Comparison of ENCODE assay signal across 8 mouse cellular contexts in genomic region chr14:25832301-25832700, GRCm38 (mm10). TPM values are rescaled to one million over a fixed set of nuclear protein-coding genes. Genes with fewer than 3 reads are reported as not detected.
DNase-seq lines count a peak whose midpoint lies in the region; ATAC-seq lines count a peak whose summit lies in the region.

No protein-coding gene starts in this region.

- no peaks in the 10 kb centered on the region for H3K27me3 ChIP-seq in kidney, embryonic 14.5 days (ENCODE audit: control insufficient read depth, insufficient read depth, low read length)
- no peaks in the 10 kb centered on the region; the same call in 1 of the 2 replicates for H3K27me3 ChIP-seq in limb, embryonic 15.5 days

- DNase-seq in B cell, adult 2 months, result peak; percentile 74 to 77
- peak; percentile 88 for DNase-seq in ZHBTc4 (ENCODE audit: low read depth, low spot score)
- DNase-seq in embryo, embryonic 10 days (ENCODE audit: low spot score), result peak; percentile 83
- peak; percentile 95 for DNase-seq in heart, adult 11 months
- DNase-seq in neural tube, embryonic 10.5 days (ENCODE audit: extremely low spot score, low spot score), result peak; percentile 63
- DNase-seq in testis, postnatal 10 days (ENCODE audit: low spot score), result peak; percentile 79

- 8% methylated on average over 14 of the region's 14 CpGs for WGBS in kidney, embryonic 14.5 days
- WGBS in limb, embryonic 15.5 days, result 9% methylated on average over 14 of the region's 14 CpGs

- H3K4me3 ChIP-seq in kidney, embryonic 14.5 days (ENCODE audit: low read length), result no peak overlapping the region
- no peak overlapping the region for H3K4me3 ChIP-seq in limb, embryonic 15.5 days

- ATAC-seq in kidney, embryonic 14.5 days (ENCODE audit: low FRiP score, low TSS enrichment), result peak; percentile 65
- ATAC-seq in limb, embryonic 15.5 days (ENCODE audit: insufficient number of reproducible peaks, low FRiP score, low TSS enrichment, low read depth), result peak; percentile 71; the same call in 1 of the 2 replicates

- no peak overlapping the region for H3K9ac ChIP-seq in kidney, embryonic 14.5 days (ENCODE audit: low read depth, low read length)
- no peak overlapping the region for H3K9ac ChIP-seq in limb, embryonic 15.5 days

- H3K4me1 ChIP-seq in kidney, embryonic 14.5 days (ENCODE audit: control insufficient read depth, insufficient read depth, low read length), result no peaks in the 10 kb centered on the region
- peaks cover 3% of the 10 kb centered on the region; the same call in 1 of the 2 replicates for H3K4me1 ChIP-seq in limb, embryonic 15.5 days

- H3K4me2 ChIP-seq in kidney, embryonic 14.5 days (replicated peaks; ENCODE audit: low read depth, low read length), result no peak overlapping the region
- no peak overlapping the region for H3K4me2 ChIP-seq in limb, embryonic 15.5 days

- H3K9me3 ChIP-seq in kidney, embryonic 14.5 days (ENCODE audit: control insufficient read depth, low read length), result no peaks in the 10 kb centered on the region
- H3K9me3 ChIP-seq in limb, embryonic 15.5 days, result no peaks in the 10 kb centered on the region

- H3K27ac ChIP-seq in kidney, embryonic 14.5 days (ENCODE audit: low read depth, low read length), result no peak overlapping the region
- no peak overlapping the region for H3K27ac ChIP-seq in limb, embryonic 15.5 days

- H3K36me3 ChIP-seq in kidney, embryonic 14.5 days (ENCODE audit: control insufficient read depth, insufficient read depth, low read length), result no peaks in the 10 kb centered on the region
- H3K36me3 ChIP-seq in limb, embryonic 15.5 days, result no peaks in the 10 kb centered on the region

RNA-seq across cellular contexts. Expression of gene Anxa11, which starts 9.7 kb away (rescaled TPM):
- 29.1 and 44.5 TPM in 2 replicates for polyA plus RNA-seq in kidney, embryonic 14.5 days (2014; fragmentation: Nextera tagmentation; extraction: Ambion mirVana)
- polyA plus RNA-seq in limb, embryonic 15.5 days (2015; fragmentation: Nextera tagmentation; extraction: Ambion mirVana), result 20.9 and 28.6 TPM in 2 replicates
